Mouse (Mus musculus) myocyte (in vitro differentiated cells): ENCODE data around the gene Filip1. TPM values are rescaled to one million over a fixed set of nuclear protein-coding genes. Genes with fewer than 3 reads are reported as not detected.

Source experiments
- H3K27me3 ChIP-seq: one replicate; pipeline ENCODE4 v1.6.1; 2011; ENCODE audit not compliant: control insufficient read depth, insufficient read depth, insufficient read length
- H3K36me3 ChIP-seq: one replicate; pipeline ENCODE4 v1.6.1; 2011; ENCODE audit not compliant: control insufficient read depth, insufficient read depth
- H3K4me2 ChIP-seq: one replicate; pipeline ENCODE4 v1.6.1; 2011; ENCODE audit warnings: low read depth, control low read depth
- H3K4me3 ChIP-seq: one replicate; pipeline ENCODE4 v1.5.1; 2011; ENCODE audit warnings: mild to moderate bottlenecking, control low read depth, moderate library complexity
- H3K79me2 ChIP-seq: one replicate; pipeline ENCODE4 v1.6.1; 2011; ENCODE audit not compliant: control insufficient read depth, insufficient read depth
- H3ac ChIP-seq: one replicate; pipeline ENCODE4 v1.6.1; 2011; ENCODE audit not compliant: control insufficient read depth, insufficient read length
- CEBPB ChIP-seq: IDR thresholded peaks from 2 replicates; pipeline ENCODE4 v1.6.1; 2011; ENCODE audit warnings: mild to moderate bottlenecking, moderate library complexity; ENCODE audit not compliant: poor library complexity, insufficient read depth, severe bottlenecking
- E2F4 ChIP-seq: IDR thresholded peaks from one replicate; pipeline ENCODE4 v1.6.1; 2011; ENCODE audit warnings: mild to moderate bottlenecking, control low read depth, moderate library complexity; ENCODE audit not compliant: insufficient read depth
- MAX ChIP-seq: IDR thresholded peaks from one replicate; pipeline ENCODE4 v1.6.1; 2011; ENCODE audit warnings: low read depth, mild to moderate bottlenecking, control low read depth
- MYOD1 ChIP-seq, 3 experiments: IDR thresholded peaks; one replicate each; pipeline ENCODE4 v1.6.1; 2011; ENCODE audit warnings: control low read depth in 2 of 3, low read depth in 2 of 3, mild to moderate bottlenecking in 2 of 3, moderate library complexity in 1 of 3; ENCODE audit not compliant: insufficient read length in 2 of 3, control insufficient read depth in 1 of 3
- MYOG ChIP-seq, 3 experiments: IDR thresholded peaks; one replicate each; pipeline ENCODE4 v1.6.1; 2011; ENCODE audit warnings: control low read depth in 2 of 3, low read depth in 2 of 3, mild to moderate bottlenecking in 2 of 3; ENCODE audit not compliant: insufficient read length in 2 of 3, control insufficient read depth in 1 of 3, insufficient read depth in 1 of 3
- POLR2A ChIP-seq: IDR thresholded peaks from one replicate; pipeline ENCODE4 v1.6.1; 2011; ENCODE audit warnings: low read depth, mild to moderate bottlenecking, control low read depth, moderate library complexity; ENCODE audit not compliant: insufficient read length
- POLR2AphosphoS2 ChIP-seq: IDR thresholded peaks from one replicate; pipeline ENCODE4 v1.6.1; 2011; ENCODE audit warnings: low read depth, control low read depth; ENCODE audit not compliant: insufficient read length
- REST ChIP-seq: IDR thresholded peaks from one replicate; pipeline ENCODE4 v1.6.1; 2011; ENCODE audit warnings: mild to moderate bottlenecking, control low read depth, moderate library complexity; ENCODE audit not compliant: insufficient read depth, insufficient read length
- SRF ChIP-seq: IDR thresholded peaks from one replicate; pipeline ENCODE4 v1.6.1; 2011; ENCODE audit warnings: low read depth; ENCODE audit not compliant: control insufficient read depth, insufficient read length
- TCF12 ChIP-seq: IDR thresholded peaks from one replicate; pipeline ENCODE4 v1.6.1; 2011; ENCODE audit warnings: mild to moderate bottlenecking, control low read depth; ENCODE audit not compliant: poor library complexity, insufficient read depth, severe bottlenecking
- TCF3 ChIP-seq: IDR thresholded peaks from one replicate; pipeline ENCODE4 v1.6.1; 2011; ENCODE audit warnings: low read depth, control low read depth; ENCODE audit not compliant: insufficient read length
- USF1 ChIP-seq: IDR thresholded peaks from one replicate; pipeline ENCODE4 v1.6.1; 2011; ENCODE audit warnings: low read depth, mild to moderate bottlenecking, control low read depth, moderate library complexity
- polyA plus RNA-seq: library from polyadenylated mRNA; unstranded; fragments of >200 nt; fragmentation: generic; extraction: Trizol; gene quantifications from one replicate; pipeline ENCODE4 v1.2.1, GENCODE M21; 2012; ENCODE audit warnings: missing spikeins

Gene Filip1
- polyA plus RNA-seq, 1 experiment, result 7.0 TPM

- Histone ChIP-seq H3K79me2 (no peaks in the 10 kb centered on the region), H3K27me3 (no peaks in the 10 kb centered on the region), H3K4me3 (no peak overlapping the region), H3ac (no peak overlapping the region), H3K36me3 (no peaks in the 10 kb centered on the region), H3K4me2 (peak overlapping the region; percentile 60)
- no peak for TF ChIP-seq TCF3
- peak in 1 of 3 experiments; percentile 56 for TF ChIP-seq MYOD1 (IDR thresholded peaks at IDR 0.05; ENCODE audit: control insufficient read depth in 1 of 3, insufficient read length in 2 of 3, low read depth in 2 of 3)
- no peak for TF ChIP-seq POLR2A
- TF ChIP-seq MYOG (IDR thresholded peaks at IDR 0.05; ENCODE audit: control insufficient read depth in 1 of 3, insufficient read depth in 1 of 3, insufficient read length in 2 of 3, low read depth in 2 of 3), result peak in 1 of 3 experiments; percentile 70
These were observed 93.3 kb downstream of the Filip1 start for GRCm38 (mm10) chr9:79919303-79919721.

GRCm38 (mm10) chr9:79918325-79919117 lies 94.1 kb downstream of the Filip1 start:
- Histone ChIP-seq H3K36me3 (no peaks in the 10 kb centered on the region), H3K4me2 (no peak overlapping the region)

GRCm38 (mm10) chr9:79914276-79914675 lies 98.4 kb downstream of the Filip1 start:
- Histone ChIP-seq H3K27me3 (no peaks in the 10 kb centered on the region), H3ac (no peak overlapping the region), H3K4me2 (no peak overlapping the region), H3K36me3 (no peaks in the 10 kb centered on the region), H3K79me2 (no peaks in the 10 kb centered on the region), H3K4me3 (no peak overlapping the region)
- no peak for TF ChIP-seq CEBPB
- no peak for TF ChIP-seq TCF3
- no peak for TF ChIP-seq E2F4
- TF ChIP-seq MYOD1 (IDR thresholded peaks at IDR 0.05; ENCODE audit: control insufficient read depth in 1 of 3, insufficient read length in 2 of 3, low read depth in 2 of 3), result no peak
- TF ChIP-seq POLR2A, result no peak
- no peak for TF ChIP-seq MYOG (IDR thresholded peaks at IDR 0.05; ENCODE audit: control insufficient read depth in 1 of 3, insufficient read depth in 1 of 3, insufficient read length in 2 of 3, low read depth in 2 of 3)
- no peak for TF ChIP-seq TCF12
- TF ChIP-seq USF1, result no peak

More at GRCm38 (mm10) chr9:79918325-79919117, 94.1 kb downstream of the Filip1 start:
- TF ChIP-seq SRF (no peak), REST (no peak), E2F4 (no peak), POLR2AphosphoS2 (no peak), CEBPB (no peak), MYOD1 (IDR thresholded peaks at IDR 0.05; ENCODE audit: control insufficient read depth in 1 of 3, insufficient read length in 2 of 3, low read depth in 2 of 3) (no peak), TCF12 (no peak), POLR2A (no peak), USF1 (no peak), MAX (no peak), MYOG (IDR thresholded peaks at IDR 0.05; ENCODE audit: control insufficient read depth in 1 of 3, insufficient read depth in 1 of 3, insufficient read length in 2 of 3, low read depth in 2 of 3) (no peak), TCF3 (no peak)
- no peak overlapping the region for H3ac ChIP-seq
- no peak overlapping the region for H3K4me3 ChIP-seq
- no peaks in the 10 kb centered on the region for H3K79me2 ChIP-seq
- H3K27me3 ChIP-seq, result no peaks in the 10 kb centered on the region

GRCm38 (mm10) chr9:79912971-79913370 lies 99.7 kb downstream of the Filip1 start:
- Histone ChIP-seq H3K4me2 (no peak overlapping the region), H3K36me3 (no peaks in the 10 kb centered on the region), H3K27me3 (no peaks in the 10 kb centered on the region), H3K79me2 (no peaks in the 10 kb centered on the region), H3K4me3 (no peak overlapping the region), H3ac (no peak overlapping the region)
- no peak for TF ChIP-seq USF1
- TF ChIP-seq SRF, result no peak
- TF ChIP-seq MYOD1 (IDR thresholded peaks at IDR 0.05; ENCODE audit: control insufficient read depth in 1 of 3, insufficient read length in 2 of 3, low read depth in 2 of 3), result no peak
- no peak for TF ChIP-seq CEBPB
- no peak for TF ChIP-seq TCF3
- TF ChIP-seq POLR2A, result no peak
- TF ChIP-seq MYOG (IDR thresholded peaks at IDR 0.05; ENCODE audit: control insufficient read depth in 1 of 3, insufficient read depth in 1 of 3, insufficient read length in 2 of 3, low read depth in 2 of 3), result no peak
- no peak for TF ChIP-seq REST
- no peak for TF ChIP-seq E2F4
- no peak for TF ChIP-seq MAX
- TF ChIP-seq POLR2AphosphoS2, result no peak
- TF ChIP-seq TCF12, result no peak

GRCm38 (mm10) chr9:79910166-79910565 lies 102.5 kb downstream of the Filip1 start:
- Histone ChIP-seq H3K79me2 (no peaks in the 10 kb centered on the region), H3K4me3 (no peak overlapping the region)
- no peak for TF ChIP-seq E2F4

More at GRCm38 (mm10) chr9:79910166-79910565, 102.5 kb downstream of the Filip1 start:
- H3K27me3 ChIP-seq, result no peaks in the 10 kb centered on the region
- no peak overlapping the region for H3K4me2 ChIP-seq
- no peaks in the 10 kb centered on the region for H3K36me3 ChIP-seq
- no peak overlapping the region for H3ac ChIP-seq
